Mouse (Mus musculus) CD4-positive, CD25-positive, alpha-beta regulatory T cell, adult 9 weeks (primary cell): Measurements from ENCODE around the gene Gm29289. TPM values are rescaled to one million over a fixed set of nuclear protein-coding genes. Genes with fewer than 3 reads are reported as not detected.

Experiments used
- polyA plus RNA-seq: library from polyadenylated mRNA; unstranded; fragments of 100-300 nt; shearing (Covaris generic); gene quantifications from one replicate; pipeline ENCODE4 v1.2.1, GENCODE M21; 2017

The Gm29289 gene
- not detected for polyA plus RNA-seq

GRCm38 (mm10) chrY:2932282-2932681, at the start of gene Gm29289:
Gene Gm29289, plus strand, starts transcription at chrY:2932582.

DNA sequence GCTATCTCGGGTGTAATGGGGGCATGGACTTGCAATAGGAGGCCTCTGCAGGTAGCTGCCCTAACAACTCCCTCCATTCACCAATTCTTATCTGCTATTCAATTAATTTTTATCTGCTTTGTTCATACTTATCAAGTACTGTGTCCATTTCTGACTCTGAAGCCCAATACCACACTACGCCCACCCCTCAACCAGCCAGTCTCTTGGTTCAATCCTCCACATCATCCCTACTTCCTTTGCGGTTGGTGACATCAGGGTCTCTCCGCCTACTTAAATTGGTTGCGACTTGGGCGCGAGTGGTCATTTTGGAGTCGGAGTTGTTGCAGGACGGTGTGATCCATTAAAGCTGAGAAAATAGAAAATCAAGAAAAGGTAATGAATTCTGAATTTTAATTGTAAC, 31.7 kb upstream of the Gm29289 start, which contains the start of gene Gm10352:
Gene Gm10352 (plus strand): TSS at position 301 of the 400 bp plus-strand sequence.

Other genes with a start within 250 kb of the Gm29289 start
- not detected for gene H2al2b, start 211.9 kb upstream of the Gm29289 start, polyA plus RNA-seq
- not detected for gene Gm4064, start 136.4 kb upstream of the Gm29289 start, polyA plus RNA-seq
- gene Rbmy, start 101.9 kb upstream of the Gm29289 start, polyA plus RNA-seq, result not detected
- not detected for gene Gm10256, start 101.9 kb upstream of the Gm29289 start, polyA plus RNA-seq
- gene Gm10352, start 31.6 kb upstream of the Gm29289 start, polyA plus RNA-seq, result not detected